Mouse (Mus musculus) MEL-GATA-1-ER (cell line): Measurements from ENCODE around the gene Osbpl3.

Source experiments
- DNase-seq: peaks from one replicate; pipeline ENCODE4 v3.0.0-alpha.2; 2012; ENCODE audit warnings: low read depth; ENCODE audit errors: extremely low read depth

The Osbpl3 gene

DNA sequence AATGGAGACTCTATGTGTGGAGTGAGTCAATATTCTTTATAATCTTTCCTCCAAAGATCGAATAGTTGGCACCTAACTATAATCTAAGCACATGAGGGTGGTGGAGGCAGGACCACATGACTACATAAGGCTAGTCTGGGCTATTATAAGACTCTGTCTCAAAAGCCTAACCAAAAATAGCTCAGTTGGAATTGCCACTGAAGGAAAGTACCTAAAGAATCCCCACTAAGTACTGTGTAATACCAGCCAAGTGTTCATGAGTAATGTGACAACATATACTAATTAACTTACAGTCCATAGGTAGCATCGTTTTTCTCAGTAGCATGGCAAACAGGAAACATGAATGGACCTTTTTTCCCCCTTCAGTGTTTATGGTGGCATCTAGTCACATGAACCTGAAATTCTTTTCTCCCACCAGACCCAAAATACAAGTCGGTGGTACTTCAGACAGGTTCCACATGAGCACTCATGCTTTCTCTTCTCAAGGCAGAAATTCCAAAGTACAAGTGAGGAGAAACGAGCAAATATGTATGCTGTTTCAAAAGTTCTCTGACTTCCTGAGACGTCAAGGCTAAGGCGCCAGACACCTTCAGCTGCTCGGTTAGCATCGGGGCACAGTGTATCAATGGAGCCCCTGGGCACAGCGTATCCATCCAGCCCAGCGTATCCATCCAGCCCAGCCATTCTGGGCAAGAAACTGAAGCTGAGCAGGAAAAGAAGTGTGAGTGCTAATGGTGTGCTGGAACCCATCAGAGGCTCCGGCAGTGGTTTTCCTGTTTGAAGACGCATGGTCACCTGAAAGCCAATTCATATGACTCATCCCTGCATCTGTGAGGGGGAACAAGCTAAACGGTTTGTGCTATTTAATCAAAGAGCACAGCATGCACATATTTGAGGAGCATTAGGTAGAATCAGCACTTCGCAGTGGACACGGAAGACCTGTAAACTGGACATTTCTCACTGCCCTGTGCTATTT lies 120.9 kb downstream of the Osbpl3 start:
- no peak for DNase-seq

DNA sequence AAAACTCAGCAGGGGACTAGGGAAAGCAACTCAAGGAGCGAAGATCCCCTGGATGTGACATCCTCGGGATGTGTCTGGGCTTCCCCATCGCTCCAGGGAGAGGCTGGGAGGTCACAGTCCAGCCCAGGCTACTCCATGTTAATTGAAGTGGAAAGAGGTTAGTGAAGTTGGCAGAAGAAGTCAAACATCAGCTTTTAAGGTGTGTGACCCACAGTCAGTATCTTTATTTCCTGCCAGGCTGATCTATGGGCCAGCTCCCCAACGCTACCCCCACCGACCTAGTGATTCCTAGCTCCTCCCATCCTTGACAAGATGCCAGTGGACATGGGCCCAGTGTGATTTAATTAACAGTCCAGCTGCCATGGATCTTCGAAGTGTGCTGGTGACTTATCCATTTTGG lies 122.7 kb downstream of the Osbpl3 start:
- DNase-seq, result no peak

- DNase-seq, result no peak
These were observed 124.5 kb downstream of the Osbpl3 start for GRCm38 (mm10) chr6:50331477-50331876.

DNA sequence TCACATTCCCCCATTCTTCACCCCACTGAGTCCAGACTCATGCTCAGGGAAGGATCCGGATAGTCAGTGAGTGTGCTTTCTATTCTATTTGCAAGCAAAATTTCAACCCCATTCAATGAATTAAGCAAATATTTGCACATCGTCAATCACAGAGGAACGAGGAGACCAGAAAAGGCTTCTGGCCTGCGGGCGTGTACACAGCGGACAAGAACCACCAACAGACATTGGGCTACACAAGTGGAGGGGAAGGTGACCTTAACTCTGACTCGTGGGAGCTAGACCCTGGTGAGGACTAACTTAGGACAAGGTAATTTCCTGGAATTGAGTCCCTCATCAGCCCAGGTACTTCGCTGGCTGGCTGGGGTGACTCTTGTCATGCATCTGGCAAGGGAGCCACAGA lies 126.6 kb downstream of the Osbpl3 start:
- DNase-seq, result no peak

- DNase-seq, result no peak
These were observed 127.1 kb downstream of the Osbpl3 start for GRCm38 (mm10) chr6:50328901-50329300.

- DNase-seq, result no peak
These were observed 129.8 kb downstream of the Osbpl3 start for GRCm38 (mm10) chr6:50326192-50326591.

DNA sequence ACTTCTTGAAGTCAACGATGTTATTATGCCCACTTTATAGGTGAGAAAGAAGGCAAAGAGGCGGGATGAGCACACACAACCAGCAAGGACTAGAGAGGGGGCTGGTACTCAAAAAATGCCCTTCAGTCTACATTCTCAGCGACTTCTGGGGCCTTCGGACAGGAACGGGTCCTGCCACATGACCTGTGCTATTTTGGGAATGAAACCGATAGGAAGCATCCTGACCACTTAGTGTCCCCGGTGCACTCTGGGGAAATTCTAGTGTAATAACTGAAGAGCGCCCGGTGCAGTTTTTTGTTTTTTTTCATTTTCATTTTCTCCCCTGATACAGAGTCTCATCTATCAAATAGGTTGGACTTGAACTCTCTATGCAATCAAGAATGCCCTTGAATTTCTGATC lies 130.5 kb downstream of the Osbpl3 start:
- no peak for DNase-seq

GRCm38 (mm10) chr6:50322631-50323030 lies 133.4 kb downstream of the Osbpl3 start:
- no peak for DNase-seq

GRCm38 (mm10) chr6:50321739-50322138 lies 134.3 kb downstream of the Osbpl3 start:
- no peak for DNase-seq

GRCm38 (mm10) chr6:50318590-50319172 lies 137.3 kb downstream of the Osbpl3 start:
- no peak for DNase-seq

DNA sequence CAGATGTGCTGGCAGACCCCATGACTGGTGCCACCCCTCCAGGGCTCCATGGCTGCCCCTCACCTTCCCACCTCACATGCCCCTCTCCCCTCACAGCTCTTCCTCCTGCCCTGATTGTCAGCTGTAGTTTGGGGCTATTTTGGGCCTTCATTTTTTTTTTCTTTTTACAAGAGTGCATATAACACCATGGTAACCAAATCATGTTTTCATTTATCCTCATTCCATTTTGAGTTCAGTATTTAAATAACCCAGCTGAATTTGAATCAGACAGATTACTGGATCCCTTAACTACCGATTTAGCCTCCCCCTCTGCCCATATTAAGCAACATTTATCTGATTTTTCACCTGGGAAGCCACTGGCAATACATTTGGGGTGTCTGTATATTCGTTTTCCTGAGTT lies 137.9 kb downstream of the Osbpl3 start:
- DNase-seq, result no peak

DNA sequence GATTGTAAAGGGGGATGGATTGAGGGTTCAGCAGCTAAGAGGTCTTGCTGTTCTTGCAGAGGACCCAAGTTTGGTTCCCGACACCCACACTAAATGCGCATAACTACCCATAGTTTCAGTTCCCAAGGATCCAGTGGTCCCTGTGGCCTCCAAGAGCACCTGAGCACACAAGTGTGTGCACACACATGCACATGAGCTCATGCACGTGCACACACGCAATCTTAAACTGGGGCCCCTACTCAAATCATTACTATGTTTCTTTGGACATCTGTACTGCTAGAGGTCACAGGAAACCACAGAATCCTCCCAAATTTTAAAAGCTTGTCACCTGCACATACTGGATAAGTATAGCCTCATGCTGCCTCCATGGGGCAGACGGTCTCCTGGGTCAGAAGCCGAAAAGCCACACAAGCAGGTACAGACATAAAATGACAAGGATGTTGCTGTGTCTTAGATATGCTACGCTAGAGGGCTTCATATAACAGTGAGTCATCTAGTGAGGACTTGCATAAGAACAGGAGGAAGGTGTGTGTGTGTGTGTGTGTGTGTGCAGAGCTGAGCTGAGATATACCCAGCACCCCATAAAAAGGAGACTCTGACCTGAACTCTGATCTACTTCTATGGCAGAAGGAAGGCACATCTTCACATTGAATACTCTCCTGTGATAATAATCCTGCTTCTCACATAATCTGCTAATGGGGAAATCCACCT lies 139.1 kb downstream of the Osbpl3 start:
- DNase-seq, result no peak

DNA sequence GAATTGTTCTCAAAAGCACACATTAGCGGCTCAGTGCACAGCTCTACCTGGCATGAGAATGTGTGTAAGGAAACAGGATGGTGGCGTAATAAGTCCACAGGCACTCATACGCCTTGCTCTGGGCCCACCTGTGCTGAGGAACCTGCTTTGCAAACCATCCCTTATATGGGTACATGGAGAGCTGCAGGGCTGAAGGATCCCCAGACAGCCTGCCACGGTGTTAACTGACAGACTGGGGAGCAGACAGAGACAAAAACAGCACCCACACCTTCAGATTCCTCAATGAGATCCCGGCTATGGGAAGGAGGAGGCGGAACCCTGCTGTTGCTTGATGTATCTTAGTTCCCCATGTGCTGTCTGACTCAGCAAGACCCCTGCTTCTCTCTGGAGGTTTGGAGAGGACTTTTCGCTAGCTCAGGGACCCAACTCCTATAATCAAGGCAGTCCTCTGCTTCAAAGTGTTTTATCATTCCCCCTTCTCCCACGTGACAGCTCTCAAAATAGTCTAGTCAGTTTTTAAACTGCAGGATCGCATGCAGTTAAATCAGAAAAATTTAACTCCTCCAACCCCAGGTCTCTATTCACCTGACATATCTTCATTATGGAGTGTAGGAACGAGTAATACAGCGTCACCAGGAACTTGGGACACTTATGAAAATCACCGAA lies 141.5 kb downstream of the Osbpl3 start:
- DNase-seq, result no peak

DNA sequence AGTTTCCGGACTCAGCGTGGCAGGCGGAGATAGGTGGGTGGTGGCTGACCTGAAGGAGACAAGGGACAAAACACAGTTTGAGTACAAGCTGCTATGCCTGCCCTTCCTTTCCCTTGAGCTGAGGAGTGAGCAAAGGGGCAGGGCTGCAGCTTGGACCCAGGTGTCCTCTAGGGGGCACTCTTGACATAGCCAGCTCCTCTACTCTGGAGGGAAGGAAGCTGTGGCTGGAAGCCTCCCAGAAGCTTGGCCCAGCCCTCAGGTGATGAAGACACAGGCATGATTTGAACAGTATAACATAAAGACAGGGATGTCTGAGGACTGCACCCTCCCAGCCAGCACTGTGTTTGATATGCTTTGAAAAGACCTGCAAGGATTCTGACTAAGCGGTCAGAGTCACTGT lies 143.4 kb downstream of the Osbpl3 start:
- DNase-seq, result no peak

- no peak for DNase-seq
These were observed 147.0 kb downstream of the Osbpl3 start for GRCm38 (mm10) chr6:50309019-50309418.

DNA sequence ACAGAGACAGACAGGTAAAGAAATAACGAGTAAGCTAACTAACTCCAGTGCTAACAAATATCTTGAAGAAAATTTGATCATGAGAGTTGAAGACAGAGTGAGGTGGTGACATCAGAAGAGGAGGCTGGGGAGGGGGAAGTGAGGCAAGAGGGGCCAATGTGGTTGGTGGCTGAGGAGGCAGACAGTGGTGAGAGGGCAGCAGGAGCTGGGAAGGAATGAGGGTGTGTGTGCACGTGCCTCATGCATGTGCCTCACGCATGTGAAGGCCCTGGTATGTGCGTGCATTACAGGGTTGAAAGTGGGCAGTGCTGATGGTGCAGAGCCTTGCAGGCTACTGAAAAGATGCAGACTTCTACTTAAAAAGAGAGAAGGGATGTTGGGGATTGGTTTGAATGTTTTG lies 149.4 kb downstream of the Osbpl3 start:
- DNase-seq, result no peak

- peak; percentile 33 for DNase-seq
These were observed 151.0 kb downstream of the Osbpl3 start for GRCm38 (mm10) chr6:50304949-50305491.

- DNase-seq, result no peak
These were observed 154.9 kb downstream of the Osbpl3 start for GRCm38 (mm10) chr6:50301121-50301520.

DNA sequence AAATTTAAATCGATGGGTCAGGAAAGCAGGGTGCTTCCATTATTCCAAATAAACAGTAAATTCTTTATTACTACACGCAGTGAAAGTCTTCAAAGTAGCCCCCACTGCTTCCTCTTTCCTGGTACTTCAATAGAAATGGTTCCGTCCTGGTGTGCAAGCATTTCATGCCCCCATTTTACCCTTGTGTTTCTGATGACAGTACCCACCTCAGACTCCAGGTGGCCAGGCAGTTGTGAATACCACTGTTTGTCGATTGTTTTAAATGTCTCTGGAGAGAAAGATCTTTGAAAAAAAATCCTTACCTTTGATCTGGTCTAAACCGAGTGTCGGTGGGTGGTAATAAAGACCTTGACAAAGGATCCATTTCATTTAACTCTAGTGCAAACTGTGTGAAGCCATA lies 155.4 kb downstream of the Osbpl3 start:
- DNase-seq, result no peak

- no peak for DNase-seq
These were observed 156.9 kb downstream of the Osbpl3 start for GRCm38 (mm10) chr6:50299071-50299470.

DNA sequence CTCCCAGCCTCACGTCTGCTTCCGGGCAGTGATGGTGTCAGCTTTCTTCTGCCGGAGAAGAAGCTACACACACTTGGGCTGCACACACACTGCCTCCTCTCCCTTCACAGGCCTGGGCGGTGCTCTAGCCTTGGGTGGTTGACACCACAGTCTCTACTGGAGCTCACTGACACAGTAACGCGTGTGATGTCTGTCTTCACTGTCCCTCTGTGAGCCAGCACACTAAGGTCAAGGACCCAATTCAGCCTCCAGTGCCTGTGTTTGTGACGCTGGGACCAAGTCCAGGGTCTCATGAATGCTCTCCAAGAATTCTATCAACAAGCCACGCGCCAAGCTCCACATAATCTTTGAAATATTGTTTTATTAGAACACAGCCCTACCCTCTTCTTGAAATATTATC lies 158.3 kb downstream of the Osbpl3 start:
- no peak for DNase-seq
